Mouse (Mus musculus): Measurements from ENCODE around the gene Tmub2. TPM values are rescaled to one million over a fixed set of nuclear protein-coding genes. Genes with fewer than 3 reads are reported as not detected.
A peak's percentile ranks its signal among the peaks of the same experiment; 100 is the strongest.

Gene Tmub2
- polyA plus RNA-seq, 1 experiment from 2014 or later, result 46.1 TPM

- Histone ChIP-seq H3K4me1 (ENCODE audit: insufficient read depth, low read depth, low read length) (no peaks in the 10 kb centered on the region), H3K27ac (ENCODE audit: low read length) (no peak overlapping the region), H3K27me3 (replicated peaks; ENCODE audit: insufficient read depth, low read length) (no peaks in the 10 kb centered on the region), H3K36me3 (ENCODE audit: insufficient read depth, low read length) (no peaks in the 10 kb centered on the region), H3K4me3 (ENCODE audit: low read depth, low read length) (no peak overlapping the region), H3K4me2 (replicated peaks; ENCODE audit: low read depth, low read length) (no peak overlapping the region), H3K9ac (replicated peaks; ENCODE audit: low read depth) (no peak overlapping the region), H3K9me3 (ENCODE audit: low read length) (no peaks in the 10 kb centered on the region)
- TF ChIP-seq EP300 (IDR thresholded peaks at IDR 0.05) (no peak), CTCF (IDR thresholded peaks at IDR 0.05) (no peak)
- WGBS, result 79% methylated on average over 6 of the region's 6 CpGs
- DNase-seq (ENCODE audit: low spot score) (no peak), ATAC-seq (no peak)
These were observed 26.6 kb upstream of the Tmub2 start for GRCm38 (mm10) chr11:102258095-102258494.

- DNase-seq (ENCODE audit: low spot score) (peak; percentile 39), ATAC-seq (no peak)
- H3K27me3 ChIP-seq (replicated peaks; ENCODE audit: insufficient read depth, low read length), result no peaks in the 10 kb centered on the region
- H3K4me1 ChIP-seq (ENCODE audit: insufficient read depth, low read depth, low read length), result no peaks in the 10 kb centered on the region
- no peak overlapping the region for H3K27ac ChIP-seq (ENCODE audit: low read length)
- H3K36me3 ChIP-seq (ENCODE audit: insufficient read depth, low read length), result no peaks in the 10 kb centered on the region
- H3K9me3 ChIP-seq (ENCODE audit: low read length), result no peaks in the 10 kb centered on the region
- H3K4me2 ChIP-seq (replicated peaks; ENCODE audit: low read depth, low read length), result no peak overlapping the region
- H3K4me3 ChIP-seq (ENCODE audit: low read depth, low read length), result no peak overlapping the region
- H3K9ac ChIP-seq (replicated peaks; ENCODE audit: low read depth), result no peak overlapping the region
- 93% methylated on average over 3 of the region's 3 CpGs for WGBS
- TF ChIP-seq EP300 (IDR thresholded peaks at IDR 0.05) (no peak), CTCF (IDR thresholded peaks at IDR 0.05) (peak; percentile 49)
These were observed 26.2 kb upstream of the Tmub2 start for GRCm38 (mm10) chr11:102258521-102258920.

- no peak overlapping the region for H3K9ac ChIP-seq (replicated peaks; ENCODE audit: low read depth)
- no peaks in the 10 kb centered on the region for H3K36me3 ChIP-seq (ENCODE audit: insufficient read depth, low read length)
- no peak overlapping the region for H3K4me2 ChIP-seq (replicated peaks; ENCODE audit: low read depth, low read length)
These were observed 21.5 kb upstream of the Tmub2 start for GRCm38 (mm10) chr11:102263211-102263610.

GRCm38 (mm10) chr11:102265816-102266215 lies 18.9 kb upstream of the Tmub2 start:
- TF ChIP-seq CTCF (IDR thresholded peaks at IDR 0.05) (no peak), EP300 (IDR thresholded peaks at IDR 0.05) (no peak)
- no peak for DNase-seq (ENCODE audit: low spot score)
- no peak overlapping the region for H3K9ac ChIP-seq (replicated peaks; ENCODE audit: low read depth)
- no peaks in the 10 kb centered on the region for H3K4me1 ChIP-seq (ENCODE audit: insufficient read depth, low read depth, low read length)
- H3K4me3 ChIP-seq (ENCODE audit: low read depth, low read length), result no peak overlapping the region
- 68% methylated on average over 14 of the region's 14 CpGs for WGBS
- H3K9me3 ChIP-seq (ENCODE audit: low read length), result no peaks in the 10 kb centered on the region
- H3K27me3 ChIP-seq (replicated peaks; ENCODE audit: insufficient read depth, low read length), result no peaks in the 10 kb centered on the region
- H3K27ac ChIP-seq (ENCODE audit: low read length), result no peak overlapping the region
- no peaks in the 10 kb centered on the region for H3K36me3 ChIP-seq (ENCODE audit: insufficient read depth, low read length)
- no peak for ATAC-seq
- H3K4me2 ChIP-seq (replicated peaks; ENCODE audit: low read depth, low read length), result no peak overlapping the region

More at GRCm38 (mm10) chr11:102263211-102263610, 21.5 kb upstream of the Tmub2 start:
- ATAC-seq, result no peak
- DNase-seq (ENCODE audit: low spot score), result no peak
- TF ChIP-seq EP300 (IDR thresholded peaks at IDR 0.05) (no peak), CTCF (IDR thresholded peaks at IDR 0.05) (no peak)
- no peak overlapping the region for H3K4me3 ChIP-seq (ENCODE audit: low read depth, low read length)
- no peaks in the 10 kb centered on the region for H3K27me3 ChIP-seq (replicated peaks; ENCODE audit: insufficient read depth, low read length)
- H3K27ac ChIP-seq (ENCODE audit: low read length), result no peak overlapping the region
- 92% methylated on average over 7 of the region's 7 CpGs for WGBS
- H3K9me3 ChIP-seq (ENCODE audit: low read length), result no peaks in the 10 kb centered on the region
- H3K4me1 ChIP-seq (ENCODE audit: insufficient read depth, low read depth, low read length), result no peaks in the 10 kb centered on the region

GRCm38 (mm10) chr11:102266631-102267355 lies 17.9 kb upstream of the Tmub2 start:
- no peak overlapping the region for H3K9ac ChIP-seq (replicated peaks; ENCODE audit: low read depth)
- WGBS, result 82% methylated on average over 8 of the region's 8 CpGs
- ATAC-seq, result no peak

GRCm38 (mm10) chr11:102267480-102267879 lies 17.3 kb upstream of the Tmub2 start:
- Histone ChIP-seq H3K9me3 (ENCODE audit: low read length) (no peaks in the 10 kb centered on the region), H3K9ac (replicated peaks; ENCODE audit: low read depth) (no peak overlapping the region), H3K27ac (ENCODE audit: low read length) (no peak overlapping the region), H3K27me3 (replicated peaks; ENCODE audit: insufficient read depth, low read length) (no peaks in the 10 kb centered on the region), H3K4me1 (ENCODE audit: insufficient read depth, low read depth, low read length) (no peaks in the 10 kb centered on the region), H3K4me3 (ENCODE audit: low read depth, low read length) (no peak overlapping the region), H3K4me2 (replicated peaks; ENCODE audit: low read depth, low read length) (no peak overlapping the region), H3K36me3 (ENCODE audit: insufficient read depth, low read length) (no peaks in the 10 kb centered on the region)
- WGBS, result 4% methylated on average over 11 of the region's 11 CpGs
- DNase-seq (ENCODE audit: low spot score) (peak; percentile 89), ATAC-seq (peak; percentile 80)
- TF ChIP-seq CTCF (IDR thresholded peaks at IDR 0.05) (peak; percentile 82), EP300 (IDR thresholded peaks at IDR 0.05) (no peak)

More at GRCm38 (mm10) chr11:102266631-102267355, 17.9 kb upstream of the Tmub2 start:
- Histone ChIP-seq H3K36me3 (ENCODE audit: insufficient read depth, low read length) (no peaks in the 10 kb centered on the region), H3K27me3 (replicated peaks; ENCODE audit: insufficient read depth, low read length) (no peaks in the 10 kb centered on the region), H3K27ac (ENCODE audit: low read length) (no peak overlapping the region), H3K9me3 (ENCODE audit: low read length) (no peaks in the 10 kb centered on the region), H3K4me3 (ENCODE audit: low read depth, low read length) (no peak overlapping the region), H3K4me2 (replicated peaks; ENCODE audit: low read depth, low read length) (no peak overlapping the region), H3K4me1 (ENCODE audit: insufficient read depth, low read depth, low read length) (no peaks in the 10 kb centered on the region)
- DNase-seq (ENCODE audit: low spot score), result no peak
- TF ChIP-seq EP300 (IDR thresholded peaks at IDR 0.05), result no peak
- TF ChIP-seq CTCF (IDR thresholded peaks at IDR 0.05), result no peak
